Mouse (Mus musculus): ENCODE measurements at regions not wholly inside any gene's neighbourhood (a gene's known extent, or its start where the extent isn't known, plus 50 kb on each side); places are given as distances from the start of the nearest gene placed in this dataset.
"Not testable (repeated sequence)": the region's sequence is repeated elsewhere in the genome, so short reads cannot be mapped to it uniquely, and the experiment has no call there.

- intact Hi-C loops (cut with DNase I; ENCODE audit: low total_unique reads), result no loop called here
Observed at GRCm38 (mm10) chr1:160843671-160844070, 50.7 kb upstream of the Rabgap1l start.

GRCm38 (mm10) chr1:160844709-160845108 lies 51.7 kb upstream of the Rabgap1l start:
- intact Hi-C loops (cut with DNase I; ENCODE audit: low total_unique reads); DNase-seq: not testable (repeated sequence)

More at GRCm38 (mm10) chr1:160843671-160844070, 50.7 kb upstream of the Rabgap1l start:
- DNase-seq, result no peak

- intact Hi-C loops (cut with DNase I; ENCODE audit: low total_unique reads), result no loop called here
- no peak for DNase-seq
Observed at GRCm38 (mm10) chr1:160850674-160851073, 55.5 kb upstream of the Rc3h1 start.

GRCm38 (mm10) chr1:160854410-160854809 lies 51.8 kb upstream of the Rc3h1 start:
- intact Hi-C loops (cut with DNase I; ENCODE audit: low total_unique reads), result no loop called here
- no peak for DNase-seq

GRCm38 (mm10) chr1:160855411-160855810 lies 50.8 kb upstream of the Rc3h1 start:
- intact Hi-C loops (cut with DNase I; ENCODE audit: low total_unique reads), result no loop called here
- no peak for DNase-seq

- intact Hi-C loops (cut with DNase I; ENCODE audit: low total_unique reads), result no loop called here
- DNase-seq, result peak; percentile 34
Observed at GRCm38 (mm10) chr1:160855926-160856620, 50.1 kb upstream of the Rc3h1 start.

Data from gastrocnemius, postnatal 14 days (tissue).